ENCODE assay signal across 16 mouse cellular contexts in genomic region chr3:40058281-40058680, GRCm38 (mm10).
DNase-seq lines count a peak whose midpoint lies in the region; ATAC-seq and TF ChIP-seq lines count a peak whose summit lies in the region.
"Had no signal": no experiment of that assay in that cellular context is flagged by ENCODE, and none has a peak within 500 bp of the region (broad histone marks: within the 10 kb centered on the region; RNA-seq: fewer than 3 reads in every experiment).

No protein-coding gene starts in this region.

- peak overlapping the region; percentile 28; the same call in 1 of the 2 replicates for H3K4me2 ChIP-seq in hindbrain, embryonic 15.5 days
- no peak overlapping the region for H3K4me2 ChIP-seq in hindbrain, embryonic 13.5 days
- no peak overlapping the region for H3K4me2 ChIP-seq in limb, embryonic 15.5 days
- H3K4me2 ChIP-seq: heart, embryonic 13.5 days had no signal

- H3K4me1 ChIP-seq in hindbrain, embryonic 15.5 days (replicated peaks) = no peaks in the 10 kb centered on the region; the same call in 1 of the 2 replicates
- H3K4me1 ChIP-seq in hindbrain, embryonic 13.5 days (replicated peaks) = peaks cover 4% of the 10 kb centered on the region; the same call in 1 of the 2 replicates
- H3K4me1 ChIP-seq in lung, adult 2 months (ENCODE audit: control insufficient read depth, insufficient read depth, low read length) = no peaks in the 10 kb centered on the region
- peaks cover 4% of the 10 kb centered on the region; the same call in 1 of the 2 replicates for H3K4me1 ChIP-seq in limb, embryonic 15.5 days
- H3K4me1 ChIP-seq: heart, embryonic 13.5 days; megakaryocyte, embryonic 14.5 days; neural tube, embryonic 12.5 days had no signal

- no peak for ATAC-seq in hindbrain, embryonic 15.5 days (ENCODE audit: low FRiP score, low read depth)
- no peak for ATAC-seq in hindbrain, embryonic 13.5 days (ENCODE audit: low FRiP score)
- no peak for ATAC-seq in limb, embryonic 15.5 days (ENCODE audit: insufficient number of reproducible peaks, low FRiP score, low TSS enrichment, low read depth)
- ATAC-seq: inflammation-experienced regulatory T-cells, adult 6 months had no signal

- H3K4me3 ChIP-seq in hindbrain, embryonic 15.5 days = no peak overlapping the region
- H3K4me3 ChIP-seq in hindbrain, embryonic 13.5 days = no peak overlapping the region
- H3K4me3 ChIP-seq in lung, adult 2 months (replicated peaks; ENCODE audit: extremely low read depth, low read depth, low read length) = no peak overlapping the region
- H3K4me3 ChIP-seq in limb, embryonic 15.5 days = no peak overlapping the region
- H3K4me3 ChIP-seq: heart, embryonic 13.5 days; layer of hippocampus, adult 2 months; limb, embryonic 13.5 days; megakaryocyte, embryonic 14.5 days; neural tube, embryonic 12.5 days had no signal

- no peaks in the 10 kb centered on the region for H3K9me3 ChIP-seq in hindbrain, embryonic 15.5 days
- no peaks in the 10 kb centered on the region for H3K9me3 ChIP-seq in hindbrain, embryonic 13.5 days
- H3K9me3 ChIP-seq in limb, embryonic 15.5 days = no peaks in the 10 kb centered on the region
- H3K9me3 ChIP-seq: heart, embryonic 13.5 days; limb, embryonic 13.5 days; neural tube, embryonic 12.5 days had no signal

- 65% methylated on average over 5 of the region's 5 CpGs for WGBS in hindbrain, embryonic 15.5 days
- WGBS in hindbrain, embryonic 13.5 days = 66% methylated on average over 5 of the region's 5 CpGs
- WGBS in lung, adult 2 months = 64% methylated on average over 5 of the region's 5 CpGs
- 60% methylated on average over 5 of the region's 5 CpGs for WGBS in limb, embryonic 15.5 days

- H3K9ac ChIP-seq in hindbrain, embryonic 15.5 days = no peak overlapping the region
- no peak overlapping the region for H3K9ac ChIP-seq in hindbrain, embryonic 13.5 days
- H3K9ac ChIP-seq in limb, embryonic 15.5 days = no peak overlapping the region
- H3K9ac ChIP-seq: heart, embryonic 13.5 days; limb, embryonic 13.5 days; neural tube, embryonic 12.5 days had no signal

- no peaks in the 10 kb centered on the region for H3K36me3 ChIP-seq in hindbrain, embryonic 15.5 days
- H3K36me3 ChIP-seq in hindbrain, embryonic 13.5 days = no peaks in the 10 kb centered on the region
- H3K36me3 ChIP-seq in limb, embryonic 15.5 days = no peaks in the 10 kb centered on the region
- H3K36me3 ChIP-seq: heart, embryonic 13.5 days; limb, embryonic 13.5 days; neural tube, embryonic 12.5 days had no signal

- DNase-seq in lung, postnatal 10 days = peak; percentile 25
- DNase-seq in lung, adult 2 months = no peak
- no peak for DNase-seq in left cerebral cortex, adult 9 months (ENCODE audit: low spot score in 2 of 2)
- no peak for DNase-seq in adrenal gland, postnatal 10 days
- DNase-seq: cerebellum, adult 9-11 months; heart, postnatal 36 days had no signal

- no peaks in the 10 kb centered on the region for H3K27me3 ChIP-seq in hindbrain, embryonic 15.5 days
- no peaks in the 10 kb centered on the region for H3K27me3 ChIP-seq in hindbrain, embryonic 13.5 days
- H3K27me3 ChIP-seq in limb, embryonic 15.5 days = no peaks in the 10 kb centered on the region
- H3K27me3 ChIP-seq: heart, embryonic 13.5 days; limb, embryonic 13.5 days; megakaryocyte, embryonic 14.5 days; neural tube, embryonic 12.5 days had no signal

- TF ChIP-seq CTCF in lung, adult 2 months (IDR thresholded peaks at IDR 0.05; ENCODE audit: insufficient read depth, low read length) = no peak

- no peak overlapping the region for H3K27ac ChIP-seq in hindbrain, embryonic 15.5 days (replicated peaks)
- no peak overlapping the region for H3K27ac ChIP-seq in hindbrain, embryonic 13.5 days
- 0 out of 2 replicates have a peak overlapping the region, but pooled peaks have one; percentile 44 for H3K27ac ChIP-seq in limb, embryonic 15.5 days
- H3K27ac ChIP-seq: heart, embryonic 13.5 days; layer of hippocampus, adult 2 months; left cerebral cortex, adult 2 months; limb, embryonic 13.5 days; neural tube, embryonic 12.5 days had no signal

- no peak for TF ChIP-seq POLR2A in lung, adult 2 months (IDR thresholded peaks at IDR 0.05; ENCODE audit: borderline replicate concordance, extremely low read depth, low read depth, low read length)
